Mouse (Mus musculus): Measurements from ENCODE around the gene Metrn.

DNA sequence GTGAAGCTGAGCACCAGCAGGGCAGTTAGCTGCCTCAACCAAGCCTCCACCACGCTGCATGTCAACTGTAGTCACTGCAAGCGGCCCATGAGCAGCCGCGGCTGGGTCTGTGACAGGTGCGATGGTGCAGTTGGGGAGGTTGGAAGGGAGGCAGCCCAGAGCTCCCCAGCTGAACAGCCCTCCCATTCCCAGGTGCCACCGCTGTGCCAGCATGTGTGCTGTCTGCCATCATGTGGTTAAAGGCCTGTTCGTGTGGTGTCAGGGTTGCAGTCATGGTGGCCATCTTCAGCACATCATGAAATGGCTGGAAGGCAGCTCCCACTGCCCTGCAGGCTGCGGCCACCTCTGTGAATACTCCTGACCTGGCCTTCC lies 31.3 kb upstream of the Metrn start:
- TF ChIP-seq CHD2 (IDR thresholded peaks at IDR 0.05; ENCODE audit: low read depth, low read length) (no peak), ZC3H11A (IDR thresholded peaks at IDR 0.05; ENCODE audit: borderline replicate concordance, low read depth, low read length) (no peak), HCFC1 (IDR thresholded peaks at IDR 0.05; ENCODE audit: borderline replicate concordance, insufficient read depth, low read length) (no peak)

All from ES-E14 (cell line).